Mouse (Mus musculus) adrenal gland, adult 2 months (tissue): ENCODE results near the gene Hist3h2a. TPM values are rescaled to one million over a fixed set of nuclear protein-coding genes. Genes with fewer than 3 reads are reported as not detected.
A peak's percentile ranks its signal among the peaks of the same experiment; 100 is the strongest.

ENCODE experiments used
- DNase-seq: peaks from one replicate; pipeline ENCODE4 v3.0.0; 2021
- long read RNA-seq: library from polyadenylated mRNA; stranded (forward); transcript quantifications from one replicate; pipeline ENCODE4 v2.0.0, GENCODE M21; 2021
- polyA plus RNA-seq: library from polyadenylated mRNA; depleted of rRNA; stranded (reverse); fragments of >200 nt; gene quantifications from 2 replicates; pipeline ENCODE4 v1.2.3, GENCODE M21; 2012; rRNA removed
- total RNA-seq, 2 experiments: library from RNA; stranded (reverse); gene quantifications; 2 replicates each; pipeline ENCODE4 v1.2.3; 2021

The Hist3h2a gene
- total RNA-seq (10 to 100 TPM; 13.5 to 26.3 TPM), polyA plus RNA-seq (15.4 and 19.1 TPM in 2 replicates)
- long read RNA-seq, transcript Hist3h2a-201 (1 exons, 2,146 nt) = major isoform, 40 of 40 reads
- long read RNA-seq, partial matches to known transcripts = 0 of 40 reads
- long read RNA-seq, other reads (novel, unspliced or antisense) = 0 of 40 reads

- peak; percentile 89 for DNase-seq
Observed at GRCm38 (mm10) chr11:58954420-58955142, at the start of gene Hist3h2a, which contains the start of gene Trim17. TSS of gene Hist3h2a (plus strand) at chr11:58954685. TSS of gene Trim17 (plus strand) at chr11:58954685.

DNA sequence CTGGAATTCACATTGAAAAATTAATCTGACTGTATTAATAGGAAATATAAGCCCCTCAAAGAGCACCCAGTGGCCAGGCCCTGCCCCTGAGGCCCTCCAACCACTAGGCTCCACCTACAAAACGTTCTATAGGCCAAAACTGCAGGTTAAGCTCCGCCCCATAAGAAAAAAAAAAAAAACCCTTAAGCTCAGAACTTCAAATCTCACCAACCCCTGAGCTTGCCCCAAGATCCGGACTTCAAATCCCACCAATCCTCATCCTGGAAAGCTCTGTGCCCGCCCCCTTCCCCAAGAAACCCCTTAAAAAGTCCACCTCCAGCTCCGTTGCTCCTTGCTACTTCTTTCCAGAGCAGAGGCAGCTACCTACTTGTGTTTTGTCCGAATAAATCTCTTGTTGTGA is 49.6 kb upstream of the Hist3h2a start:
- DNase-seq = no peak

DNA sequence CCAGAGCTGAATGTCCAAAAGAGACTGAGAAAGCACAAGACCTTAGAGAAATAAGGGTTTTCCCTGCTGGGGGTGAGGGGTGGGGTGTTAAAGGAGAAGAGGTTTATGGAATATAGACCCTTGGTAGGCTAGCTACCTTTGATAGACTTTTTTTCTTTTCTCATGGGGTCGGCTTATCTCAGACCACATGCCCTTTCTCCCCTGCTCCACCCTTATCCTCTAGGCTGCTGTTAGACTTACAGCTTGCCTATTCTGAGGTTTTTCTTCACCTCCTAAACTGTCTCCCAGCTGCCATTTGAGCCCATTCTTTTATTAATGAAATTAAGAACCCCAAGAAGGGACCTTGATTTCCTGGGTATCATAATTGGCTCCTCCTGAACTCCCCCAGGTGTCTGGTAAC is 40.7 kb upstream of the Hist3h2a start:
- DNase-seq = no peak

DNA sequence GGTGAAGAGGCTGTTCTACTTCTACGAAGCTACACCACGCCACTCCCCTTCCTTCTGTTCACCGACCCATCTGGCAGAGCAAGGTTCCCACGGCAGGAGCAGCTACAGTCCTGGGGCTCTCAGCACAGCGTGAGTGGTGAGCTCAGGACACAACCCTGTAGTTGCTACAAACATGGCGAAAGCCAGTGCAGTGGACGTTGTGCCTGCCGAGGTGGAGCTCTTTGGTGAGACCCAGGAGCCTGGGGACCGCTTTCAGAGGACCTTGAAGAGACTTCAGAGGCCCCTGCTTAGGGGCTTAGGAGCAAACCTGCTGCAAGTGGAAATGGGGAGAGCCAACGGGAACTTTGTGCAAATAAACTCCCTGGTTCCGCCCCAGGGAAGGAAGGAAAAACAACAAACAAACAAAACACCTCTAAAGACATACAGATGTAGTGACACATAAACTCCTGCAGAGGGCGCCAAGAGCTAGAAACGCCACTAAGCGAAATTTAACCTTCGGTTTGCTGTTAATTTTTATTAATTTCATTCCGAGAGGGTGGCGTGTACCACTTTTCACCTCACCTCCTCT is 39.9 kb upstream of the Hist3h2a start:
- DNase-seq = no peak

GRCm38 (mm10) chr11:58916879-58917744 is 37.4 kb upstream of the Hist3h2a start:
- DNase-seq = peak; percentile 51

DNA sequence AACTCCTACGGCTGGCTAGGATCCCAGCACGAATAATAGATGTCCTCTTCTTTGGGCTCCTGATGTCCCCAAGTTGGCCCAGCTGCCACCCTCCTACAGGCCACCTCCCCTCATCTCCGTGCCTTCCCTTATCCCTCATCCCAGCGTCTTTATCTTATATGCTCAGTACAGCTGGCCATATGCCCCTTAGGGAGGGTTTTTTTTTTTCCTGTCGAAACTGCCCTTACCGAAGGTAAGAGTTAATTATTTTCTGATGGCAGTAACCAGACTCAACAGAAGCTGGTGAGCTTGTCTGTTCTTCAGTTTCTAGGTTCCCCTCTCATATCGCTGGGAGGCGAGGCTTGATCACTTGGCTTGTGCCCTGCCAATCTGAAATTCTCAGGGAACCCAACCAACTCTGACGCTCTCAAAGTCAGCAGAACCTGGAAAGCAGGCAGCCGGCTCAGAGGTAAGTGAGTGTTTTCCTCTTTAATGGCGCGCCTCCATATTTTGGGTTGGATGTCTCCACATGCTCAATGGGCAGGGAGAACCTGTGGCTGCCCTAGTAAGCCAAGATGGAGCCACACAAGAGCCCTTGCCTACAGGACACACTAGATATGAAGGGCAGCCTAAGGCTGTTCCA is 36.6 kb upstream of the Hist3h2a start, which contains the start of gene Btnl10:
TSS of gene Btnl10 (plus strand) at position 164 of the 622 bp plus-strand sequence.
- DNase-seq = no peak

DNA sequence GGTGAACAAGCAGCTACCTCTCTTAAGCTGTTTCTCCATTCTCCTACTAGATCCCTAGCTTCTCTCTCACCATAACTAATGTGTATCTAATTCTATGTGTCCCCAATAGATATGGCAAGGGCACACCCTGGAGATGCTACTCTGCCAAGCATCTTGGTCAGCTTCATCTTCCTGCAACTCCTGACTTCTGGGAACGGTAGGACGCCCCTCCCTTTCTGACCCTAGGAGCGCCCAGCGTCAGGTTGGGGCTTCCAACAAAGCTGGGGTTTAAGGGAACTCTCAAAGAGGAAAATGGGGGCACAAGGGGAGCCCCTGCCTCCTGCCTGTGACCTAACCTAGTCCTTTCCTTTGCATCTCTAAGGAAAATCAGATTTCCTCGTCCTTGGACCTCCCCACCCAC is 35.7 kb upstream of the Hist3h2a start:
- no peak for DNase-seq

DNA sequence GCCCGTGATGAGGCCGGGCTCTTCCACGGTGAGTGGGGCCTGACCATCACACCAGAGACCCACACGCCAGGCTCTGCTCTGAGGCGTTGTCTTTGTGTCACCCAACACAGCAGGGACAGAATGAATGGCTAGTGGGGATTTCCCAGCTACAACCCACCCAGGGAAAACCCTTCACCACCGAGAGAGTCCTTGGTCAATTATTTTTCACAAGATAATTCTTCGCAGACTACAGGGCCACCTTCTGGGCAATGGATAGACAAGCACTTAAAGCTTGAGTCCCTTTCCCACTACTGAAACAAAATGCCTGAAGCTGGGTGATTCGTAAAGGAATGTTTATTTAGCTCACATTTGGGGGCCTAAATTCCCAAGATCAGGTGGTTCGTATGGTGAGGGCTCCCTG is 32.1 kb upstream of the Hist3h2a start:
- DNase-seq = no peak

DNA sequence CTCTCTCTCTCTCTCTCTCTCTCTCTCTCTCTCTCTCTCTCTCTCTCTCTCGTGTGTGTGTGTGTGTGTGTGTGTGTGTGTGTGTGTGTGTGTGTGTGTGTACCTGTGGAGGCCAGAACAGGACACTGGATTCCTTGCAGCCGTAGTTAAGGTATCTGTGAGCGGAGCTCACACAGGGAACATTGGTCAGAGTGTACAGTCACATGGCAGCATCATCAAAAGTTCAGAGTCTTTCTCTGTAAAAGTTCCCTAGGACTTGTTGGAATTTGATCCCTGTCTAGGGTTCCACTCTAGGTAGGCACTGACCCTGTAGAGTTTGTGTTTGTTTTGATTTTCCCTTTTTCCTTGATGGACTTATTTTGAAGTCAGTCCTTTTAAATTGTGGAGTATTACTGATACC is 27.8 kb upstream of the Hist3h2a start:
- DNase-seq = no peak

DNA sequence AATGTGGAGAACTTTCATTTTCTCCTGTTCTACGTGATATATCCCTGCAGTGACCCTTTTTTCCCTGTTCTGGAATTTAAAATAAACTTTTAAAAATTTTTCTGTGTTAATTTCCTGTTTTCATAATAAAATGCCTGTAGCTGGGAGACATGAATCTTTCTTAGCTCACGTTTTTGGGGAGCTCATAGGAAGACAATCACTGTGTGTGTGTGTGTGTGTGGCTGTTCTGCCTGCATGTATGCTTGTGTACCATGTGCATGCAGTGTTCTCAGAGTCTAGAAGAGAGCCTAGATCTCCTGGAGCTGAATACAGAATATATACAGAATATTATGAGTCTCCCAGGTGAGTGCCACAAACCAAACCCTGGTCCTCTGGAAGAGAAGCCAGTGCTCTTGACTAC is 27.4 kb upstream of the Hist3h2a start:
- DNase-seq = no peak

GRCm38 (mm10) chr11:58927790-58928651 is 26.5 kb upstream of the Hist3h2a start:
- DNase-seq = peak; percentile 54

DNA sequence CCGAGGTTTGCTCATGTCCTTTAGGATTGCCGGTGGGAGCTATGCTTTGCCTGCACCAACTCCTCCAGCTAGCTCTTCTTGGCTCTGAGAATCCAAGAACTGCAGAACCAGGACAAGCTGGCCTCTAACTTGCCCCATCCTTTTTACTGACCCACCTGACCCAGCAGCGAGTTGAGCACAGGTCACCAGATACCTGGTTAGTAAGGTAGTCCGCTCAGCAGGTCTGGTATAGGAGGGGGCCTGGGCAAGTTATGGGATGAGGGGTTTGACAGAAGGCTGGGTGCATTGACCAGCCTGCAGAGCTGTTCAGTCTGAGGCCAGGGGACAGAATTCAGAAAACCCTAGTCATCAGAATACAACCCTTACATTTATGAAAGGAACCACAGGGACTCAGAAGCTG is 25.4 kb upstream of the Hist3h2a start:
- no peak for DNase-seq

DNA sequence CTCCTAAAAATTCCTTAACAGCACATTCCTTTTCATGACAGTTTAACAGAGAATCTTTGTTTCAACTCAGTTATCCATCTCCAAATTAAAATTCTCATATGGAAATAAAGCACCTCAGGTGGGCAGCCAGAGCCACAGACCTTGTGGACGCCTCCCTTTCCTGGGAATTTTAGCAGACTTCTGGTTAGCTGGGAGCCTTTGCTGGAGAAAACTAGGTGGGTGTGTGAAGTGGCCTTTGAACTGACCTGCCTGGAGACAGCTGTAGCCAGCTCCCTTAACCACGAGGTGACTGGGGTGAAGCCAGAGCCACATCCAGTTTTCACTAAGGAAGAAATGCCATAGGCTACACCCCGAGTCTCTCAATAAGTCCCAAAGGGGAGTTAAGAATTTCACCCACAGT is 24.8 kb upstream of the Hist3h2a start:
- DNase-seq = no peak

- no peak for DNase-seq
Observed at GRCm38 (mm10) chr11:58930254-58930653, 24.2 kb upstream of the Hist3h2a start.

DNA sequence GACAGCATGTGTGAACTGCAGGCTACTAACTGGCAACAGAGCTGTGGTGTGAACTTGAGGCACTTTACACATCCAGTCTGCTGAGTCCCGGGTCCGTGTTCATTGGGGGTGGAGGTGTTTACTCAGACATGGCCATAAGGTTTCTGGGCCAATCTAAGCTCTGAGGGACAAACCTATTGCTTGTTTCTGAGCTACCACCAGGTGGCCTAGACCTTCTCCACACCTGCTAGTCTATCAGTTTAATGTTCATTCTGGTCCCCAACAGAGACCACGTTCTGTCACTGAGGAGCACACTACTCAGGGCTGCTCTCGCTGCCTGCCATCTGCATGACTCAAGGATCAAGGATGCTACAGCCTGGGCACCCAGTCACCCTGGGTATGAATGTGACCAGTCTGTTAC is 22.9 kb upstream of the Hist3h2a start:
- no peak for DNase-seq

- DNase-seq = peak; percentile 31
Observed at GRCm38 (mm10) chr11:58937909-58938308, 16.6 kb upstream of the Hist3h2a start.

DNA sequence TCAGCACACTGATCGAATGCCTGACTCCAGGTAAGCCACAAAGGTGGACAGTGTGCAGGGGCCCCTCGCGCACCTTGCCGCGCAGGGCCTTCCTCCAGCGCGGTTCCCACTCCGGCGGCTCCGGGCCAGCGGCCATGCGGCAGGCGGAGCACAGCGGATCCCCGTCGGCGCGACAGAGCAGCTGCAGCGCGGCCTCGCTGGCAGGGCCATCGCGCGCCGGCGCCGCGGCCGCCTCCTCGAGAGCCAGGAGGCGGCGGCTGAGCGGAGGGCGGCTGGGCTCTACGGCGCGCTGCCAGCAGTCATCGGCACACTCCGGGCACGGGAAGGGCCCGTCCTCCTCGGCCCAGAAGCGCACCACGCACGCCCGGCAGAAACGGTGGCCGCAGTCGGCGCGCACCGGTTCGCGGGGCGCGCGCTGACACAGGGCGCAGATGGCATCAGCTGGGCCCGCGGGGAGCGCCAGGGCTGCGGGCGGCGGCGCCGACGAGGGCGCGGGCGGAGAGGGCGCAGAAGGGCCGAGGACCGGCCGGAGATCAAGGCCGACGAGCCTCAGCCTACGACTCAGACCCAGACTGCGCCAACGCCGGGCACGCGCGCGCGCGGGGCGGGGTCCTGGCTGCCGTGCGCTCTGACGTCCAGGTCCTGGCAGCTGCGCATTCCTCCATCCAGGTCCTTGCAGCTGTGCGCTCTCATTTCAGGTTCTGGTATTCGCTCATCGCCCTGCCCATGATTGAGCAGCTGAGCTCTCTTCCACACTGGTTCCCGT is 16.0 kb upstream of the Hist3h2a start, which contains the start of gene Rnf187:
TSS of gene Rnf187 (minus strand) at position 595 of the 766 bp plus-strand sequence.
- DNase-seq = peak; percentile 96

DNA sequence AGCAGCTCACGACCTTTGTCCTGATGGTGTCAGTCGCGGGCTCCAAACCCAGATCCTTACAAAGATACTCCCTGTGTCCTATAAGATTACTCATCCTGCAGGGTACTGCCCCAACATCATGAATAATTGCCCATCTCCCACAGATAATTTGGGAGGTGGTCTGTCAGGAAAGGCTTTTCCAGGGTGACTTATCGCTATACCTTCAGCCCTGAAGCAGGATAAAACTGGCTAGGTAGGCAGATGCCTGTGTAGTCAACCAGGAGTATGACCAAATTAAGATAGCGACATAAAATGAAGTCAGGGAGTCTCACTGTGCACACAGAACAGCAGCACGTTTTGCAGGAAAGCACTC is 15.4 kb upstream of the Hist3h2a start:
- no peak for DNase-seq

GRCm38 (mm10) chr11:58944136-58944535 is 10.3 kb upstream of the Hist3h2a start:
- no peak for DNase-seq

- no peak for DNase-seq
Observed at GRCm38 (mm10) chr11:58947306-58947705, 7.2 kb upstream of the Hist3h2a start.
